Mouse (Mus musculus): ENCODE results near the gene Hspbap1.

Hspbap1 gene

DNA sequence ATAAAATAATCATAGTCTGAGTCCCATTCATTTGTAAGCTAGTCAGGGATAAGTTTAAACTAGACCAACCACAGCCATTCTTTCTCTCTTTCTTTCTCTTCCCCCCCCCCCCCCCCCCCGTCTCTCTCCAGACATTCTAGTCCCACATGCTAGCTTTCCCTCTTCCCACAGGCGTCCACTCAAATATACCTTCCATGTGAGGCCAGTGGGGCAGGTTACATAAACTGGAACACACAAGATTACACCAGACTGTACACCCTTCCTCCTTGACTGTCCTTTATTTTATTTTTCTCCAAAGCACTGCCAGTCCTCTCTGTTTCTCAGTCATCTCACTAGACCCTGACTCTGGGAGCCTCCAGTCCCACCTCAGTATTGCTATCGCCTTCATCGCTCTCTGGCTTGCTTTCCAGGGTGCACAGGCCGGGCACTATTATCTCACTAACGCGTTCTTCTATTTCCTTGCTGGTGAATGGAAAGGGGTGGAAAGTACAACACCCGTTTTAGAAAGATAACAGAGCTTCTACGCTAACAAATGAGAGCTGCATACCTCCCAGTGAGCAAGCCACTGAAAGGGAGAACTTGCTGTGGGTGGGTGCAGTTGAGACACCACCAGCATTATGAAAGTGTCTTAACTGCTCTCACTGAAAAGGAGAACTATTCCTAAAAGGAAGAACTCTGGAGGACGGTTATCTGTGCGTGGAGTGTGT, 6.4 kb upstream of the Hspbap1 start:
- DNase-seq (ENCODE audit: low read depth): peak; percentile 78

DNA sequence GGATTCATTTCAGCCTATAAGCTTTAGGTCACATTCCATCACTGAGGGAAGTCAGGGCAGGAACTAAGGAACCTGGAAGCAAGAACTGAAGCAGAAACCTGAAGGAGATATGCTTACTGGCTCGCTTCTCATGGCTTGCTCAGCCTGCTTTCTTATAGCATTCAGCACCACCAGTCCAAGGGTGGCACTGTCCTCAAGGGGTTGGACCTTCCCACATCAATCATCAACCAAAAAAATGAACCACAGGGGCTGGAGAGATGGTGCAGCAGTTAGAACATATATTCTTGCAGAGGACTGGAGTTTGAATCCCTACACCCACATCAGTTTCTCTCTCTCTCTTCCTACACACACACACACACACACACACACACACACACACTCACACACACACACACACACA, 5.2 kb upstream of the Hspbap1 start:
- DNase-seq (ENCODE audit: low read depth): no peak

DNA sequence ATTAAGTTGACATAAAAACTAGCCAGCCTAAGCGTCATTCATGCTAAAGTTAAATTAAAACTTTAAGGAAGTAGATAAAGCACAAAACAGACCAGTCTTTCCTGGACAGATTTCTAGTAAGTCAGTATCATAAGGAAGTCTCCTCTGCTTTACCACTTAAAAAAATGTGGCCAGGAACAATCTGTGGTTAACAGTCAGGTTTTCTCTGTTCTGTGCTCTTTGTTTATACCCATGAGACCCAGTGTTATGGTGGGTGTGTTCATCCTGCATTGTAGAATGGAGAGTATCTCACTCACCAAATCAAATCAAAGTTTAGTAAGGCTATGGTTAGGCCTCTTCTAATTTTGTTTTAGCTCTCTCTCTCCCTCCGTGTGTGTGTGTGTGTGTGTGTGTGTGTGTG, 4.7 kb upstream of the Hspbap1 start:
- DNase-seq (ENCODE audit: low read depth): no peak

DNA sequence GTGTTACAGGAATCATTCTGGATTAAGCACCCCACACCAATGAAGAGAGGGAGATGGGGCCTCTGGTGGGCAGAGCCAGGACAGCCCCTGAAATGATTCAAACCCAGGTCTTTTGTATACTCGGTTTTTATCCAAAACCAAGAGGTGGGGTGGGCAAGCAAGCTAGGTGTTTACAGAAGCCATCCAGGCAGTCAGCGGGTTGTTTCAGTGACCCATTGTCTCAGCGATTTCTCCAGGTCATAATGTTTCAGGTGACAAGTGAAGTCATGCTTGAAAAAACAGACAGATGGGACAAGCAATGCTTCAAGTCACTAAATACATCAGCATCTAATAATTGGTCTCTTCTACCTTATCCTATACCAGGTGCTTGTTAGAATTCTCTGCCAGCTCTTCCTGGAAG, 3.8 kb upstream of the Hspbap1 start:
- DNase-seq (ENCODE audit: low read depth): no peak

DNA sequence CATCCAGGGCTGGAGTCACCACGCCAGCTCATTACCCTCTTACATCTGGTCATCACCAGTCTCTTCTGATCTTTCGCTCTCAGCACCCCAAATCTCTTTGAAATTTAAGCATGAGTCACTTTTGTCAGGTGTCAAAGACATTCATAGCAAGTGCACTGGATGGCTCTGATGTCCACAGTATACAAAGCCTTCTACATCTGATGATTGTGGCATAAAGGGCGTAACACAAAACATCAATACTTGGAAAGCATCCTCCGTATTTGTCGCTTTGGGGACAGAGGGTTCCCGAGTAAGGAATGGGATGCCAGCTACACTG, 1.7 kb upstream of the Hspbap1 start:
- DNase-seq (ENCODE audit: low read depth): no peak

DNA sequence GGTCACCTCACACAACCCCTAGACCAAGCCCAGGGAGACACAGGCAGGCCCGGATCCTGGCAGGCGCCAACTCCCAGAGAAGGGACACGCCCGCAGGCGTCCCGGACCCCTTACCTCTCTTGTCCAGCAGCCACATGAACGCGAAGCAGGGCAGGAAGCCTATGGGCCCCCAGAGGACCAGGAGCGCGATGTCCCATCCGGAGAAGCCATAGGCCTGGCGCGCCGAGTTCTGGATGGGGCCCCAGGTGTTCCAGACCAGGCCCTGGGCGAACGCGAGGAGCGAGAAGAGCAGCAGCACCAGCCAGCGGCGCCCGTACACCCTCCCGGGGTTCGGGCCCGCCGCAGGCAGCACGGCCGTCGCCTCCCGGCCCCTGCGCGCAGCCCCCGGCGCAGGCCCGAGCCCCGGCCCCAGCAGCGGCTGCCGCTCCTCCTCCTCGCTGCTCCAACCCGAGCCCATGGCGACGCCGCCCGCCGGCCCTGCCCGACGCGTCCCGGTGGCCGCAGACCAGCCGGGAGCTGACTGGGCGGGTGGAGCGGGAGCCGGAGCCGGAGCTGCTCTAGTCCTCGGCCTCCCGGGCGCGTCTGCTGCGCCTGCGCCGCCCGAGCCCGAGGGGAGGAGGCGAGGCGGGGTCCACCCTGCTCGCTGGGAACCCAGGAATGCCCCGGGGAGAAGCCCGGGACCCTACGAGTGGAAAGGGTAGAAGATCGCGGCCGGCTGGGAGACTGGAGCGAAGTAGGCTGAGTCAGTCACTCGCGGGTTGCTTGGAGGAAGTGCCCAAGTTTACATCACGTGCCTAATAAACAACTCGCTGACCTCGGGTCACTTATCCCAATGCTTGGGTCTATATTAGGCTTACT, 1.2 kb upstream of the Hspbap1 start, which contains the start of gene Dirc2:
TSS of gene Dirc2 (minus strand) at position 572 of the 858 bp plus-strand sequence.
- DNase-seq (ENCODE audit: low read depth): no peak

DNA sequence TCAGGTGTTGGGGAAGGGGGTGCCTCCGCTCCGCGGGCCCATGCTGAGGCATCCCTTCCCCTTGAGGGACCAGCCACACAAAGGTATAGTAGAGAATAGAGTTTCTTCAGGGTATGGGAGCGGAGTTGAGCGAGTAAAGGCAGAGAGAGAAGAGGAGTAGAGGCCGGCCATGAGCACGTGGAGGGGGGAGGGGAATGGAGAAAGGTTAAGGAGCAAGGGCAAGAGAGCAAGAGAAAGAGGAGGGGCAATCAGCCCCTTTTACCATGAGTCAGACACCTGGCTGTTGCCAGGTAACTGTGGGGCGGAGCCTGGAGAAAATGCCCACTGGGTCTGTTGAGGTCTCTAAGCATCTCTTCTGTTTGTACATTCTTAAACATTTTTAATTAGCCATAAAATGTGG, 966 bp downstream of the Hspbap1 start:
- DNase-seq (ENCODE audit: low read depth): no peak

DNA sequence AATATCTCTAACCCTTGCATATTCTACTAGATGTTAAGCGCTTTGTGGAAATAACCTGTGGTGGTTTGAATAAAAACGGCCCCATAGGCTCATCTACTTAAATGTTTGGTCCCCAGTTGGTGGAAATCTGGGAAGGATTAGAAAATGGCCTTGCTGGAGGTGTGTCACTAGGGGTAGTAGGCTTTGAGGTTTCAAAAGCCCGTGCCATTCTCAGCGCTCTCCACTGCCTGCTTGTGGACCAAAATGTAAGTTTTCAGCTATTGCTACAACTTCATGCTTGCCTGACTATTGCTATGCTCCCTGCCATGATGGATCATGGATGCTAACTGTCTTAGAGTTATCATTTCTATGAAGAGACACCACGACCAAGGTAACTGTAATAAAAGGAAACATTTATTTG, 1.4 kb downstream of the Hspbap1 start:
- DNase-seq (ENCODE audit: low read depth): no peak

DNA sequence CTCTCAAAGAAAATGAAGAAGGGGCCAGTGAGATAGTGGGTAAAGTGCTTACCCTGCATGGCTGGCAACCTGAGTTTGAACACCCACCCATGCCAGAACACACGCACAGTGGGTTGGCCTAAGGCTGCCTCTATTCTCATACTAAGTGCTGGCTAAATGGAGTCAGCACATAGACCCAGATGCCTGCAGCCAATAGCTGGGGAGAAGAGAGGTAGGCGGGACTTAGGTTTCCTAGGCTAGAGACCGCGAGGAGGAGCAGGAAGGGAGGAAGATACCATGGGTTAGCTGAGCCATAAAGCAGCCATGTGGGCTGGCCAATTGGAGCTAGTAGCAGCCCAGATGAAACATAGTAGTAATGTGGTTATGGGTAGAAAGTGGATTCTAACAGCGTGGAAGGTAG, 2.4 kb downstream of the Hspbap1 start:
- DNase-seq (ENCODE audit: low read depth): no peak

DNA sequence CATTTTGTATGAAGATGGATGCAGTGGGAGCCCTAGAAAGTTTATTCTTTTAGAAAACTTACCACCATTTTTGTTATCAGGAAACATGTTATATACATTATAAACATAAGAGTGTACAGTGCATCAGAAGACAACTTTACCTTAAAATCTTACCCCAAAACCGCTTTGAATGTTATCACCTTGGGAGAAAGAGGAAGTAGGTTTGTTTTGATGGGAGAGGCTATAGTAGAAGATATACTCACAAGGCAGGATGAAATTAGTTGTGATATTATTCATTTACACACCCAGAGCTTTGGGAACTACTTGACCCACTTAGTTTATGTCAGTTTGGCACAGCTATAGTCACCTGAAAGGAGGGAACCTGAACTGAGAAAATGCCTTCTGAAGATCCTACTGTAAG, 5.7 kb downstream of the Hspbap1 start:
- no peak for DNase-seq (ENCODE audit: low read depth)

DNA sequence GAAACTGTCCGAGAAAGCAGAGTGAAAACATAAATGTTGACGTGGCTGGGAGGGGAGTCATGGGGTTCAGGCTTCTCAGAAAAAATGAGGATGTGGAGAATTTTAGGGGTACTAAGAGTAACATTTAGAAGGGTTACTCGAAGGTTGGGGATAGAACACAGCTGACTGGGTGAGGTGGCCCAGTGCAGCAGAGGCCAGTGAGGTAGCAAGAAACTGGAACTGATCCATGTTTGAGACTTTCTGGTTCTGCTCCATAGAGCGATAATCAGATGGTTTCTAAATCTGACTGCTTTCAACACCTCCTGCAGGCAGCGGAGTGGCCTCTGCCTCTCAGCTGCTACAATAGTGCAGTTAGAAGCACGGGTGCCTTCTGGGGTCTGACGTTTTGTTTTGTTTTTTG, 6.6 kb downstream of the Hspbap1 start:
- DNase-seq (ENCODE audit: low read depth): no peak

DNA sequence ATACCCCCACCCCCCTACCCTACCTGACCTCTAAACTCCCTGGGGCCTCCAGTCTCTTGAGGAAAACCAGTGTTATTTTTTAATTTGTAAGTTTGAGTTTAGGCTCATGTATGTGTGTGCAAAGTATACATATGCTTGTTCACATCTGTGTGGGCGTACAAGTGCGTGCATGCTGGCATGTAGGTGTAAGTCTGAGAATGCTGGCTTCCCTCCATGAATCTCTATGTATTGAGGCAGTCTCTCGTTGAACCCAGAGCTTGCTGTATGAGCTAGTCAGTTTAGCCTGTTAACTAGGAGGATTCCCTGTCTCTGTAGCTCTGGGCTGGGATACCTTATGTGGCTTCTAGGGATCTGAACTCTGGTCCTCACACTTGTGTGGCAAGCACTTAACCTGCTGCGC, 7.6 kb downstream of the Hspbap1 start:
- no peak for DNase-seq (ENCODE audit: low read depth)

DNA sequence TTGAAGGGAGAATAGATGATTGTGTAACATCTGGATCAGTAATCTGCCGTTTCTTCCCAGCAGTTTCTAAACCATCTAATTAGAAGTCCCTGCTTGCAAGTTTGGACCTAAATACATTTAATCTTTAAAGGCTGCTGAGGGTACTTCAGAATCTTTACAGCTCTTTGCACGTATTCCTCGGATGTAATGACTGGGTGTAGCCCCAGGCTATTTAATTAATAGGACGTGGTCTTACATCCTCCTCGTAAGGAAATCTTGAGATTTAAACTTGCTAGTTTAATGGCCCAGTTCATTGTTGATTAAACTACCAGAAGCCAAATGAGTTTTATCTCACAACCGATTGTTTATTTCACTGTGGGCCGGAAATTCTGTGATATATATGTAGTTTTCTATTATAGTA, 9.5 kb downstream of the Hspbap1 start:
- no peak for DNase-seq (ENCODE audit: low read depth)

DNA sequence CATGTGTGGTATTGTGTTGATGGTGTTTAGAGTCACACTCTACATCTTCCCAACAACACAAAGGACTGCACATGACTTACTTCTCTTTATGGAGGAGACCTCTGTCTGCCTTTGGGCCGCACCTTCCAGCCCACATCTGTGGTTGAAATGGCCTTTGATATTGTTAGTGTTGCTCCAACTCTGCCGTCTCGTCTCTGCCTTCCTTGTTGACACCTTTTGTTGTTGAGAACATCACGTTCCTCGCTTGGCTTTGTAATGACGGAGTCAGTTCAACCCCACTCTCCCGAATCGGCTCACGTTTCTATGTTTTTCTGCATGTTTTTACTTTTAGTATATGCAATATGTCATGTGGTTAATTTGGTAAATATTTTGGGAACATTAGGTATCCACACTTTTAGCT, 10.9 kb downstream of the Hspbap1 start:
- no peak for DNase-seq (ENCODE audit: low read depth)

DNA sequence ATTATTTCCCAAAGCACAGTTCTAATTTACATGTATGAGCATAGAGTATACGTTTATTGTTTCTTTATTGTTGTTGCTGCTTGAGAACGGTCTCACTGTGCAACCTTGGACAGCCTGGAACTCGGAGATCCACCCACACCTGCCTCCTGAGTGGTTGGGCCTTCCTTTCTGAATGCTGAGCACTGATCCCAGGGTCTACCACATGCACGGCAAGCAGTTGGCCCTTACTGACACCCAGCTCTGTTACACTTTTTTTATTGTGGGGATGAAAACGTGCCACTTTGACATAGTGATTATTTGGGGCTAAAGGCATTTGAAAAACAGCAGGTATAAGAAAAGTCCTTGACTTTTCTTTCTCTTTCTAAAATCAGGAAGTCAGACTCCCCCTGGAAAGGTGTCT, 11.5 kb downstream of the Hspbap1 start:
- DNase-seq (ENCODE audit: low read depth): no peak

DNA sequence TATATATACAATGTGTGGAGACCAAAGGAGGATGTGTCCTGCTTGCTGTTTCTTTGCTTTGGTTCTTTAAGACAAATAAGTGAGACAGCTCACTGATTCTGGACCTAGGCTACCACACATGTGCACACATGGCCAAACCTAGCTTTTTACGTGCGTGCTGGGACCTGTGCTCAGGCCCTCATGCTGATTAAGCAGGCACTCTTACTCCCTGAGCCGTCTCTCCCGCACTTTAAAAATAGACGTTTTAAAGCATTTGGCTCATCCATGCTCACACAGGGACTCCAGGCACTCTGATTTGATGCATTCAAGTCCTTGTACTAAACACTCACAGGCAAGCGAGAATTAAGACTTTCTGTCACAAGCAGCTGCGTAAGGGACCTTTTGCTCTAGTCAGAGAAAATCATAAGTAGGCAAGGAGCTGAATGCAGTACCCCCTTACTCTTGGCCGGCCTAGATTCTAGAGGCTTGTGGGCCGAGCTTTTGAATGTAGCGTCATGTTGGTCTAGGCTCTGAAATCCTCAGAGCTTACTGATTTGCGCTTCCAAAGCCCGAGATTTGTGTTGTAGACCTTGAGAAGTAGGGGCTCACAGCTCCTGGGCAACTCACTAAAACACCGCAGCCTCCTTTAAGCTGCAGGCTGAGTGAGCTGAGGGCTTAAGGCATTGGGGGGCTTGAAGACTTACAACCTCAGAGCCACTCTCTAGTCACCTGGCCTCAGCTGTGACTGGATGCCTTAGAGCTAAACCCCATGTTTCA, 12.5 kb downstream of the Hspbap1 start:
- DNase-seq (ENCODE audit: low read depth): no peak

DNA sequence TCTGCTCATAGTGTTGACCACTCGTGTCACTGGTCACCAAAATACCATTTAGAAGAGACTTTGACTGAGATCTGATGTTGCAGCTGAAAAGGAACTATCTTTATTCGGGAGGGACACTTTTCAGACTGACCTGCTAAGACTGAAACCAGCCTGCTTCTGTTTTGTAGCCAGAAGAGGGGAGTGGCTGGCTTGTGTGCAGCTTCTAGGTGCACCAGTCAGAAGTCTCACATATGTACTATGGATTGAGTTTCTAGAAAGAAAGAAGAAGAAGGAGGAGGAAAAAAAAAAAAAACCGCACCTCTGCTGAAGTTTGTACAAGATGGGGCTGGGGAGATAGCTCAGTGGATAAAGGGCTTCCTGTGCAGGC, 13.0 kb downstream of the Hspbap1 start:
- no peak for DNase-seq (ENCODE audit: low read depth)

DNA sequence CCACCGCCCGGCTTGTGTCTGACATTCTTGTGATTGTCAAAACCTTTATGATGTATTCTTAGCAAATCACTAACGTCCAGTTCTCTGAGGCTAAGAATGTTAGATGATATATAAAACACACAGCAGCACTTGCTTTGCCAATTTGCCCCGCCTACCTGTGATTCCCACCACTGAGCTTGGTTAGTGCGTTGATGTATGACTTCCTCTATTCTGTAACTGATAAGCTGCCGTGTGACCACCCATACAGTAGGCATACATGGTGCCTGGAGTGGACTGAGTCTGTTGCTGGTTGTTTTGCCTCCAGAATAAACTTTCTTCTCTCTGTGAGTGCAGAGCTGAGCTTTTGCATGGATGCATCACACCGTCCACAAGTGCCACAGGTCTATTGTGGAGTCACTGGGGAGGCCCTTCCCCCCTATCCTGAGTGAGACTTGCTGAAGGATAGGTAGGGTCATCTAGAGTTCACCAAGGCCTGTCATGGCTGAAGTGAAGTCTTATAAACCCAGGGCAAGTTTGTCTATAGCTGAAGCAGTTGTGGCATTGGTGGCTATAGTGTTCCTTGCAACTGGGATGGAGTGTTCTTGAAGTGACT, 14.1 kb downstream of the Hspbap1 start:
- no peak for DNase-seq (ENCODE audit: low read depth)

DNA sequence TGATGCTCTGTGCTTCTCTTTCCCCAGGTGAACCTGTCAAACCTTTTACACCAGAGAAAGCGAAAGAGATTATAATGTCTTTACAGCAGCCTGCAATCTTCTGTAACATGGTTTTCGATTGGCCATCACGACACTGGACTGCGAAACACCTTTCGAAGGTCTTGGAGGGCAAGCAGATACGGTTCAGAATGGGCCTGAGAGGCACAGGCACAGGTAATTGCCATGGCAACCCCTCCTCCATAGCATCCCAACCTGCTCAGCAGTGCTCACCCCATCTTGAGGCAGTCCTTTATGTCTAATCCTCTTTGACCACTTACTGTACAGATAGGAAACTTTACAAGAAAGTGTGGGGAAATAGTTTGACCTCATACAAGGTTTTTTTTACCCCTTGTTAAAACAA, 17.0 kb downstream of the Hspbap1 start:
- no peak for DNase-seq (ENCODE audit: low read depth)

DNA sequence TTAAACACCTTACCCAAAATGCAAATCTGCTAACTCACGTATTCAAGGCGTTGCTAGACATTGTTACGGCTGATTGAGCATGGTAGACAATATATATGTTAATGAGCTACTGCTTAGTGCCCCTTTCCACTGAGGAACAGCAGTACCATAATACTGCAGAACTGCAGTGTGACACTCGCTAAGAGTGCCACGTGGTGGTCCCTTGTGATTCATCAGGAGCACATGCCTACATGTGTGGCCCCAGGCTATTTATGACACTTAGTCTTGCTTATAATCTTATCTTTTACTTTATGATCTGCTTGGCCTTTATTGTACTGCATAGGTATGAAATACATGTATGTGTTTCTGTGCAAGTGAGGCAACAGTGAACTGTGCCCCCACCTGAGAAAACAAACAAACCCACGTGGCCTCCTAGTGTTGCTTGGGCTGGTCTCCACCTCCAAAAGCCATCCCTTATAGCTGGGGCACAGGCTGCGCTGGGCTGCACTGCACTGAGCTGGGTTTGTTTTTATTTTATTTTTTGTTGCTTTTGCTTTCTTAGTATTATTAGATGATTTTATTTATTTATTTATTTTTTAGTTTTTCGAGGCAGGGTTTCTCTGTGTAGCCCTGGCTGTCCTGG, 17.5 kb downstream of the Hspbap1 start:
- DNase-seq (ENCODE audit: low read depth): no peak

DNA sequence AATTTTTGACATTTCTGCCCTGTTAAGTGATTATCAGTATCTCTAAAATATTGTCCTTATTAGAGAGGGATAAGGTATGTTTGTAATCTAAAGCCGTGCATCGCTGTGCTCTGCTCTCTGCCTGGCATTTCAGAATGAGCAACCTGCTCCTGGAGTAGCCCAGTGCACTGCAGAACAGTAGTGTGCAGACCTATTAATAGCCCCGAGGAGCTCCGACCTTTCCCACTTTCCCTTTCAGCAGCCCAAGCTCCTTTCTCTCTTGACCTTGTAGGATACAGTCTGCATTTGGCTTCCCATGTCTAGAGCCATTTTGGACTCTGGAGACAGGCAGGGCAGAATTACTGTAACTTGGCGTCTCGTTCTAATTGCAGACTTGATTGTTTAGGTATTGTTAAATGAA, 18.2 kb downstream of the Hspbap1 start:
- DNase-seq (ENCODE audit: low read depth): no peak

DNA sequence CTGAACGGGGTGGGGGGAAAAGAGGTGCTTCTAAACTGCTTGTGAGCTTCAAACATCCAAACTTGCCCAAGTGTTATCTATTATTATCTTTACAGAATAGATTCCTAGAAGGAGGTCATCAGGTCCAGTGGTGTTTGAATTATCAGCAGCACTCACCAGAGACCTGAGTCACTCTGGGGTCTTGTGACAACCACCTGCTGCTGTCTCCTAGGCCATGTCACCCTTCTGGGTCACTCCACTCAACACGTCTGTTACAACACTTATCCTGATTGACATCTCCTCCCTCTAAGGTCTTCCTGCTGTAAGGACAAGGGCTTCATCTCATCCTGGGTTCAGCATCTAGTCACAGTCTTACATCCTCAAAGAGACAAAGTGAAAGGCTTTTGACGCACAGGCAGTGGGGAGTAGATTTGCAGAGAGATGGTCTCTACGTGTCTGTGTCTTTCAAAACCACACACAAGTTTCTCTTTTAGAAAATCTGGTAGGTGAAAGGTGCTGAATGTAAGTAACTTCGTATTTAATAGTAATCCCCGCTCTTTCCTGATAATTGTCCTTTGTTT, 21.9 kb downstream of the Hspbap1 start:
- no peak for DNase-seq (ENCODE audit: low read depth)

All from c-Kit-positive CD71-positive TER-119-negative erythroid progenitor cells, embryonic 14.5 days (primary cell).